Mouse (Mus musculus) limb, embryonic 14.5 days (tissue): ENCODE measurements around the gene Tacc2. TPM values are rescaled to one million over a fixed set of nuclear protein-coding genes. Genes with fewer than 3 reads are reported as not detected.

ENCODE experiments used
- ATAC-seq: fragments of 200-750 bp; cut with Nextera tagmentation; 2 replicates; pipeline ENCODE4 v1.8.0; 2017; ENCODE audit warnings: low read depth, moderate number of reproducible peaks, moderate TSS enrichment; ENCODE audit not compliant: low FRiP score
- DNase-seq: peaks from one replicate; pipeline ENCODE4 v3.0.0-alpha.2; 2015; ENCODE audit warnings: low spot score
- H3K27ac ChIP-seq: fragments of 300-500 bp; sonication (generic); replicated peaks from 2 replicates; pipeline ENCODE4 v1.5.1; 2014; ENCODE audit warnings: low read depth, mild to moderate bottlenecking, low read length, moderate library complexity, mixed read lengths
- H3K27me3 ChIP-seq: fragments of 300-500 bp; sonication (generic); 2 replicates; pipeline ENCODE4 v1.6.1; 2014; ENCODE audit warnings: low read length, mixed read lengths; ENCODE audit not compliant: control insufficient read depth, insufficient read depth
- H3K36me3 ChIP-seq: fragments of 300-500 bp; sonication (generic); 2 replicates; pipeline ENCODE4 v1.6.1; 2014; ENCODE audit warnings: mild to moderate bottlenecking, low read length, moderate library complexity, mixed read lengths; ENCODE audit not compliant: control insufficient read depth, insufficient read depth
- H3K4me1 ChIP-seq: fragments of 300-500 bp; sonication (generic); 2 replicates; pipeline ENCODE4 v1.6.1; 2014; ENCODE audit warnings: antibody characterized with exemption, low read length, mixed read lengths; ENCODE audit not compliant: control insufficient read depth, insufficient read depth
- H3K4me2 ChIP-seq: fragments of 300-500 bp; sonication (generic); replicated peaks from 2 replicates; pipeline ENCODE4 v1.6.1; 2014; ENCODE audit warnings: low read depth, mild to moderate bottlenecking, low read length, moderate library complexity; ENCODE audit not compliant: severe bottlenecking
- H3K4me3 ChIP-seq: fragments of 300-500 bp; sonication (generic); replicated peaks from 2 replicates; pipeline ENCODE4 v1.5.1; 2014; ENCODE audit warnings: low read length
- H3K9ac ChIP-seq: fragments of 300-500 bp; sonication (generic); 2 replicates; pipeline ENCODE4 v1.6.1; 2014; ENCODE audit warnings: mild to moderate bottlenecking, low read depth, low read length, moderate library complexity; ENCODE audit not compliant: severe bottlenecking
- H3K9me3 ChIP-seq: fragments of 300-500 bp; sonication (generic); 2 replicates; pipeline ENCODE4 v1.6.1; 2016; ENCODE audit warnings: low read length; ENCODE audit not compliant: control insufficient read depth
- POLR2A ChIP-seq: fragments of 200-500 bp; IDR thresholded peaks from 2 replicates; pipeline ENCODE4 v1.8.0; 2012; ENCODE audit warnings: inconsistent platforms, mild to moderate bottlenecking, moderate library complexity, borderline replicate concordance; ENCODE audit not compliant: insufficient read depth, insufficient read length; ENCODE audit errors: extremely low read depth
- WGBS: fragments of 180-500 bp; shearing (Covaris S2); extraction: QIAGEN DNeasy Blood & Tissue Kit; methylation state at CpG from one replicate; pipeline ENCODE4 v1.1.7; 2014; 5-methylcytosine and 5-hydroxymethylcytosine counted together
- polyA plus RNA-seq, 2 experiments: library from polyadenylated mRNA; depleted of rRNA in 1 of 2; stranded (reverse) in 1 of 2; unstranded in 1 of 2; fragments of >200 nt; fragmentation: Nextera tagmentation in 1 of 2; extraction: Ambion mirVana in 1 of 2; gene quantifications; 2 replicates each; pipeline versions ENCODE4 v1.2.1 to v1.2.3; 2012 to 2014

The Tacc2 gene
- polyA plus RNA-seq, 2 experiments, result 38.2 to 49.1 TPM

- Histone ChIP-seq H3K27ac (no peak overlapping the region), H3K27me3 (no peaks in the 10 kb centered on the region), H3K4me1 (no peaks in the 10 kb centered on the region), H3K9me3 (no peaks in the 10 kb centered on the region), H3K36me3 (peaks cover 81% of the 10 kb centered on the region), H3K9ac (no peak overlapping the region), H3K4me2 (no peak overlapping the region), H3K4me3 (no peak overlapping the region)
- DNase-seq (no peak), ATAC-seq (no peak)
- TF ChIP-seq POLR2A, result no peak
- WGBS, result 96% methylated on average over 4 of the region's 4 CpGs
Observed at GRCm38 (mm10) chr7:130749165-130749564, 171.9 kb downstream of the Tacc2 start.

- H3K9me3 ChIP-seq, result no peaks in the 10 kb centered on the region
- H3K4me1 ChIP-seq, result no peaks in the 10 kb centered on the region
- H3K4me2 ChIP-seq, result no peak overlapping the region
- no peak for DNase-seq
- whole genome bisulfite sequencing, result 60% methylated on average over 17 of the region's 17 CpGs
- no peak for TF ChIP-seq POLR2A
- no peak for ATAC-seq
- H3K27me3 ChIP-seq, result no peaks in the 10 kb centered on the region
- no peak overlapping the region for H3K4me3 ChIP-seq
- H3K9ac ChIP-seq, result no peak overlapping the region
- H3K36me3 ChIP-seq, result peaks cover 80% of the 10 kb centered on the region
- H3K27ac ChIP-seq, result no peak overlapping the region
Observed at GRCm38 (mm10) chr7:130750752-130751490, 173.7 kb downstream of the Tacc2 start.

- Histone ChIP-seq H3K4me1 (no peaks in the 10 kb centered on the region), H3K36me3 (peaks cover 77% of the 10 kb centered on the region), H3K27me3 (no peaks in the 10 kb centered on the region), H3K4me3 (no peak overlapping the region), H3K9me3 (no peaks in the 10 kb centered on the region), H3K27ac (no peak overlapping the region), H3K4me2 (no peak overlapping the region), H3K9ac (no peak overlapping the region)
- DNase-seq (no peak), ATAC-seq (no peak)
- 83% methylated on average over 9 of the region's 9 CpGs for WGBS
- TF ChIP-seq POLR2A, result no peak
Observed at GRCm38 (mm10) chr7:130751678-130752077, 174.4 kb downstream of the Tacc2 start.

DNA sequence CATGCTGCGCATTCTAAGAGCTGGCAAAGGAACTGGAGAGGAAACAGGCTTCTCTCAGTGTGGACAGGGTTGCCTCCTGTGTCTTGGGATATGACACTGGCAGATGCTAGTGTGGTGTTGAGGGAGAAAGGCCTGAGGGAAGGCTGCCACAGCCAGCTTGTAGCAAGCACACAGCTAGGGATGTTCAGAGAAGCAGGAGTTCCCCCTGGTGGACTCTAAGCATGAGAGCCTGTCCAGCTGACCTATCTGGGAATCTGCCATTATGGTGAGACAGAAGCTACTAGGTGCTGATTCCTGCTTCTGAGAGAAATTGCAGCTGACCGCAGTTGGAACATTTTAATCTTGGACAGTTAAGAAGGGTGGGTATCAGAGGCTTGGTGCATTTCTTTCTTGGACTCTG, 177.6 kb downstream of the Tacc2 start:
- peaks cover 72% of the 10 kb centered on the region for H3K36me3 ChIP-seq

DNA sequence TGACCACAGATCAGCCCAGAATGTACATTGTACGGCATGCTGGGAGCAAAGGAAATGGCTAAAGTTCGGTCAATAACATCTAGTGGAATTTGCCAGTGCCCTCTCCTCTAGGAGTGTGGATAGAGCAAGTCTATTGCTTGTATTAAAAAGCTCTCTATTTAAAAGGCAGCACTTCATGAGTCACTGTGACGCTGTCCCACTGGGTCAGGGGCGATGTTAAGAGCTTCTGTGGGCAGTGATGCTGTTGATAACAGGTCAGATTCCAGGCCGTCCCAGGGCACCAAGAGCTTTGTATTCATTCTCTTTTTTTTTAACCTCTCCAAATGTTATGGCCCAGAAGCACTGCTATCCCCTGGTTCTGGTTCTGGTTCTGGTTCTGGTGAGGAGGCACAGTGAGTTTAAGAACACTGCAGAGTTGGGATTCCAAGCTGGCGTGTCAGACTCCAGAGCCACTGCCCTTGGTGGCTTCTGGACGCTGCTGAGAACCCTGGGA, 179.2 kb downstream of the Tacc2 start:
- WGBS, result 87% methylated on average over 7 of the region's 7 CpGs
- TF ChIP-seq POLR2A, result no peak
- Histone ChIP-seq H3K4me3 (no peak overlapping the region), H3K36me3 (peaks cover 73% of the 10 kb centered on the region), H3K9me3 (no peaks in the 10 kb centered on the region), H3K4me2 (no peak overlapping the region), H3K27ac (no peak overlapping the region), H3K4me1 (no peaks in the 10 kb centered on the region), H3K27me3 (no peaks in the 10 kb centered on the region), H3K9ac (no peak overlapping the region)
- DNase-seq (no peak), ATAC-seq (no peak)

More for the DNA sequence above, 177.6 kb downstream of the Tacc2 start:
- DNase-seq (peak; percentile 10), ATAC-seq (no peak)
- H3K9me3 ChIP-seq, result no peaks in the 10 kb centered on the region
- TF ChIP-seq POLR2A, result no peak
- no peak overlapping the region for H3K9ac ChIP-seq
- WGBS, result 97% methylated on average over 2 of the region's 2 CpGs
- H3K4me3 ChIP-seq, result no peak overlapping the region
- no peaks in the 10 kb centered on the region for H3K27me3 ChIP-seq
- no peak overlapping the region for H3K4me2 ChIP-seq
- no peak overlapping the region for H3K27ac ChIP-seq
- H3K4me1 ChIP-seq, result no peaks in the 10 kb centered on the region

GRCm38 (mm10) chr7:130757326-130757865, 180.2 kb downstream of the Tacc2 start:
- 90% methylated on average over 11 of the region's 11 CpGs for WGBS
- TF ChIP-seq POLR2A, result no peak
- Histone ChIP-seq H3K36me3 (peaks cover 65% of the 10 kb centered on the region), H3K4me2 (no peak overlapping the region), H3K4me1 (no peaks in the 10 kb centered on the region), H3K4me3 (no peak overlapping the region), H3K9me3 (no peaks in the 10 kb centered on the region), H3K27ac (no peak overlapping the region), H3K9ac (no peak overlapping the region), H3K27me3 (no peaks in the 10 kb centered on the region)
- no peak for DNase-seq
- ATAC-seq, result no peak
